Mouse (Mus musculus) embryonic facial prominence, embryonic 11.5 days (tissue): Measurements from ENCODE around the gene Stip1. TPM values are rescaled to one million over a fixed set of nuclear protein-coding genes. Genes with fewer than 3 reads are reported as not detected.

ENCODE experiments used
- ATAC-seq: fragments of 200-750 bp; cut with Nextera tagmentation; replicated peaks from 2 replicates; pipeline ENCODE4 v1.8.0; 2017; ENCODE audit warnings: low read depth; ENCODE audit not compliant: insufficient number of reproducible peaks, low FRiP score, low TSS enrichment
- DNase-seq: peaks from one replicate; pipeline ENCODE4 v3.0.0-alpha.2; 2015; ENCODE audit warnings: low spot score
- H3K27ac ChIP-seq: fragments of 300-500 bp; sonication (generic); replicated peaks from 2 replicates; pipeline ENCODE4 v1.5.1; 2014; ENCODE audit warnings: mild to moderate bottlenecking, low read depth, low read length, control low read depth
- H3K27me3 ChIP-seq: fragments of 300-500 bp; sonication (generic); 2 replicates; pipeline ENCODE4 v1.6.1; 2014; ENCODE audit warnings: mild to moderate bottlenecking, low read length, moderate library complexity, mixed read lengths; ENCODE audit not compliant: control insufficient read depth, insufficient read depth
- H3K36me3 ChIP-seq: fragments of 300-500 bp; sonication (generic); replicated peaks from 2 replicates; pipeline ENCODE4 v1.6.1; 2014; ENCODE audit warnings: low read depth, mild to moderate bottlenecking, low read length, moderate library complexity, mixed read lengths; ENCODE audit not compliant: control insufficient read depth, insufficient read depth
- H3K4me1 ChIP-seq: fragments of 300-500 bp; sonication (generic); 2 replicates; pipeline ENCODE4 v1.6.1; 2014; ENCODE audit warnings: low read length, mixed read lengths; ENCODE audit not compliant: control insufficient read depth, insufficient read depth
- H3K4me2 ChIP-seq: fragments of 300-500 bp; sonication (generic); 2 replicates; pipeline ENCODE4 v1.6.1; 2014; ENCODE audit warnings: low read depth, mild to moderate bottlenecking, control low read depth, low read length, moderate library complexity
- H3K4me3 ChIP-seq: fragments of 300-500 bp; sonication (generic); 2 replicates; pipeline ENCODE4 v1.5.1; 2014; ENCODE audit warnings: low read depth, low read length, control low read depth
- H3K9ac ChIP-seq: fragments of 300-500 bp; sonication (generic); replicated peaks from 2 replicates; pipeline ENCODE4 v1.6.1; 2014; ENCODE audit warnings: mild to moderate bottlenecking, control low read depth, low read length
- H3K9me3 ChIP-seq: fragments of 300-500 bp; sonication (generic); replicated peaks from 2 replicates; pipeline ENCODE4 v1.6.1; 2016; ENCODE audit warnings: mild to moderate bottlenecking, low read length, inconsistent platforms, mixed read lengths; ENCODE audit not compliant: control insufficient read depth
- WGBS: fragments of 180-500 bp; shearing (Covaris S2); extraction: QIAGEN DNeasy Blood & Tissue Kit; methylation state at CpG from one replicate; pipeline ENCODE4 v1.1.7; 2014; 5-methylcytosine and 5-hydroxymethylcytosine counted together
- polyA plus RNA-seq: library from polyadenylated mRNA; unstranded; fragments of >200 nt; fragmentation: Nextera tagmentation; extraction: Ambion mirVana; gene quantifications from 2 replicates; pipeline ENCODE4 v1.2.1, GENCODE M21; 2014

The Stip1 gene
- polyA plus RNA-seq, 1 experiment from 2014 or later: 400 TPM

- Histone ChIP-seq H3K27me3 (no peaks in the 10 kb centered on the region), H3K4me3 (peak within 1 kb of the TSS; percentile 65), H3K27ac (peak within 1 kb of the TSS; percentile 82), H3K4me2 (peak within 1 kb of the TSS; percentile 85), H3K9me3 (no peaks in the 10 kb centered on the region), H3K36me3 (no peaks in the 10 kb centered on the region), H3K9ac (peak within 1 kb of the TSS; percentile 77), H3K4me1 (peaks cover 2% of the 10 kb centered on the region)
- DNase-seq (peak; percentile 94), ATAC-seq (peak; percentile 60)
- WGBS: under 1% methylated on average over 61 of the region's 84 CpGs
These were observed 65.3 kb downstream of the Stip1 start, which contains the start of gene Ppp1r14b for GRCm38 (mm10) chr19:6974211-6975205. Gene Ppp1r14b (plus strand): TSS chr19:6974968.

DNA sequence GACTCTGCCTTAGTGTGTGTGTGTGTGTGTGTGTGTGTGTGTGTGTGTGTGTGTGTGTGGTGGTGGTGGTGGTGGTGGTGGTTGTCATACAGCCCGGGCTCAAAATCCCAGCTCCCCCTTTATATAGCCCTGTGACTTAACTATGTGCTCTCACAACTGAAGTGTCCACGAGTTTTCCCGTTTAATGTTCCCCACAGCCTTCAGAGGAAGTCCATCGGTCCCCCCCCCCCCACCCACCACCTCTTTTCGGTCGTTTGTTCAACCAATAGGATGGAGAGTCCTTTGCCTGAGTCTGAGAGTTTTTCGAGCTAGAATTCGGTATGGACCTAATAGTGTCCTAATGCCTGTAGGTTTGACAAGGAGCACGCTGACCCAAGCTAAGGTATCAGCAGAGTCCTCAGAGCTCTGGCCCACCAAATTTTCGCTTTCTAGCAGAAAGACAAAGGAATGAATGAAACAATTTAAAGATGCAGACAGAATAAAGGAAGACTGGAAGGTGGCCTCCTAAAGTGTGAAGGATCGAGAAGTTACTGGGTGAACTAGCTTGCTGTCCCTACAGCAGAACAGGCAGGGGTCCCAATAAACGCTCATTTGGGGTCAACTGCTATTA lies 66.1 kb downstream of the Stip1 start:
- Histone ChIP-seq H3K9ac (peak overlapping the region; percentile 77), H3K9me3 (no peaks in the 10 kb centered on the region), H3K4me3 (peak overlapping the region; percentile 65), H3K4me2 (peak overlapping the region; percentile 68), H3K27ac (no peak overlapping the region), H3K4me1 (peaks cover 2% of the 10 kb centered on the region; the same call in 1 of the 2 replicates), H3K27me3 (no peaks in the 10 kb centered on the region), H3K36me3 (no peaks in the 10 kb centered on the region)
- WGBS: 40% methylated on average over 12 of the region's 12 CpGs
- ATAC-seq: no peak
- no peak for DNase-seq

GRCm38 (mm10) chr19:6972247-6972917 lies 67.4 kb downstream of the Stip1 start:
- no peak for ATAC-seq
- H3K4me1 ChIP-seq: peaks cover 2% of the 10 kb centered on the region

GRCm38 (mm10) chr19:6971644-6972043 lies 68.1 kb downstream of the Stip1 start:
- H3K27me3 ChIP-seq: no peaks in the 10 kb centered on the region
- no peak overlapping the region for H3K9ac ChIP-seq
- H3K4me1 ChIP-seq: peaks cover 2% of the 10 kb centered on the region
- no peaks in the 10 kb centered on the region for H3K36me3 ChIP-seq
- H3K9me3 ChIP-seq: no peaks in the 10 kb centered on the region
- DNase-seq (no peak), ATAC-seq (no peak)
- no peak overlapping the region for H3K27ac ChIP-seq
- no peak overlapping the region for H3K4me2 ChIP-seq
- H3K4me3 ChIP-seq: no peak overlapping the region
- WGBS: 23% methylated on average over 6 of the region's 6 CpGs

More at GRCm38 (mm10) chr19:6972247-6972917, 67.4 kb downstream of the Stip1 start:
- Histone ChIP-seq H3K36me3 (no peaks in the 10 kb centered on the region), H3K27me3 (no peaks in the 10 kb centered on the region), H3K4me3 (no peak overlapping the region), H3K27ac (no peak overlapping the region), H3K4me2 (no peak overlapping the region), H3K9me3 (no peaks in the 10 kb centered on the region), H3K9ac (no peak overlapping the region)
- DNase-seq: no peak
- 76% methylated on average over 13 of the region's 13 CpGs for WGBS

Other genes with a start within 250 kb of the Stip1 start
- 5.9 TPM in 2 replicates for gene Rps6ka4, start 199.3 kb downstream of the Stip1 start, polyA plus RNA-seq
- 0.39 and 0.88 TPM in 2 replicates for gene Ccdc88b, start 181.8 kb downstream of the Stip1 start, polyA plus RNA-seq
- gene Trmt112, start 130.3 kb downstream of the Stip1 start, polyA plus RNA-seq: 159 and 166 TPM in 2 replicates
- 110 and 128 TPM in 2 replicates for gene Prdx5, start 129.9 kb downstream of the Stip1 start, polyA plus RNA-seq
- gene Esrra, start 118.2 kb downstream of the Stip1 start, polyA plus RNA-seq: 2.7 and 3.3 TPM in 2 replicates
- gene Catsperz, start 114.6 kb downstream of the Stip1 start, polyA plus RNA-seq: 1.0 and 1.9 TPM in 2 replicates
- gene Kcnk4, start 105.5 kb downstream of the Stip1 start, polyA plus RNA-seq: 0.26 and 0.32 TPM in 2 replicates
- gene Bad, start 98.1 kb downstream of the Stip1 start, polyA plus RNA-seq: 57.4 and 60.7 TPM in 2 replicates
- gene Gpr137, start 97.5 kb downstream of the Stip1 start, polyA plus RNA-seq: 18.1 and 21.9 TPM in 2 replicates
- gene Ppp1r14b, start 65.0 kb downstream of the Stip1 start, polyA plus RNA-seq: 247 and 268 TPM in 2 replicates
- 22.6 and 26.8 TPM in 2 replicates for gene Plcb3, start 63.5 kb downstream of the Stip1 start, polyA plus RNA-seq
- gene Fkbp2, start 59.5 kb downstream of the Stip1 start, polyA plus RNA-seq: 65.1 and 65.2 TPM in 2 replicates
- gene Vegfb, start 52.3 kb downstream of the Stip1 start, polyA plus RNA-seq: 26.7 and 30.5 TPM in 2 replicates
- 16.1 and 18.0 TPM in 2 replicates for gene Dnajc4, start 47.4 kb downstream of the Stip1 start, polyA plus RNA-seq
- 19.5 and 19.6 TPM in 2 replicates for gene Nudt22, start 43.9 kb downstream of the Stip1 start, polyA plus RNA-seq
- 8.0 and 11.7 TPM in 2 replicates for gene Trpt1, start 43.8 kb downstream of the Stip1 start, polyA plus RNA-seq
- 6.3 and 6.6 TPM in 2 replicates for gene Fermt3, start 20.5 kb downstream of the Stip1 start, polyA plus RNA-seq
- 5.0 and 6.9 TPM in 2 replicates for gene Macrod1, start 16.8 kb upstream of the Stip1 start, polyA plus RNA-seq
- 3.0 and 4.4 TPM in 2 replicates for gene Flrt1, start 65.8 kb upstream of the Stip1 start, polyA plus RNA-seq
- gene Otub1, start 166.3 kb upstream of the Stip1 start, polyA plus RNA-seq: 217 and 252 TPM in 2 replicates
- 741 and 769 TPM in 2 replicates for gene Cox8a, start 177.6 kb upstream of the Stip1 start, polyA plus RNA-seq
- gene Naa40, start 201.2 kb upstream of the Stip1 start, polyA plus RNA-seq: 82.9 and 88.0 TPM in 2 replicates
- 17.6 and 18.8 TPM in 2 replicates for gene Rcor2, start 227.4 kb upstream of the Stip1 start, polyA plus RNA-seq